Mouse (Mus musculus): ENCODE data around the gene Rpl23.

- TF ChIP-seq CTCF (IDR thresholded peaks at IDR 0.05; ENCODE audit: control insufficient read depth, insufficient read depth, insufficient replicate concordance, low read depth, low read length), result no peak
- no peak for TF ChIP-seq POLR2A (IDR thresholded peaks at IDR 0.05; ENCODE audit: control insufficient read depth, low read depth, low read length)
Observed at GRCm38 (mm10) chr11:97810970-97811369, 28.7 kb upstream of the Rpl23 start.

Measured in testis, adult 2 months (tissue).